Mouse (Mus musculus) spleen, postnatal 14 days (tissue): Measurements from ENCODE around the gene Lemd1.

Source experiments
- DNase-seq, 2 experiments: peaks; one replicate each; pipeline ENCODE4 v3.0.0; 2021 to 2022; ENCODE audit warnings: low spot score in 2 of 2

Lemd1 gene

DNA sequence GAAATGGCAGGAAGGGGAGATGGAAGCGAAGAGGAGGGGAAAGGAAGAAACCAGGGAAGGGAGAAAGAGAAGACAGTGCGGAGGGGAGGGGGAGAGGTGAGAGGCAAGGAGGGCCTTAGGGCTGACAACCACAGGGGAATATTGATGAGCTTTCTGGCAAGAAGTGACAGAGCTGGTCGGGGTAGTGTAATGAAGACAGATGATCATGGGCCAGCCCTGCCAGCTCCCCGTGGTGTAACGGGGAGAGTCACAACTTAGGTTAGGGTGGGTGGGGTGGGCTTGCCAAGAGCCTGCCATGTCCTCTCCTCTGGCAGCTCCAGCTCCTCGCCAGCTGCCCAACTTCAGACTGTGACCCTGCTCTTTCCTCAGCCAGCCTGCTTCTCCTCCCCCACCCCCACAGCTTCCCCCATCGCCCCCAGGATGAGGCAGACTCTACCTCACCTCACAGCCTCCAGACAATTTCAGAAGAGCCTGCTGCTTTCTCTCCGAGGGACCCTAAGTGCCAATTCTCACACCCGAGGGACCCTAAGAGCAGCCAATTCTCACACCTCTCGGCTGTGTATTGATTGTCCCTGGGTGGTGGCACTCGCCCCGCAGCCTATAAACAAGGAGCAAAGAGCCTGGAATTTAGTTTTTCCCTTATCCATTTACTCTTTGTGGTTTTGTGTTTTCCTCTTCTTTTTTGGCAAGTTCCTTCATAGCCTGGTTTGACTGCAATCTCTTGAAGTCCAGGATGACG, 26.3 kb upstream of the Lemd1 start:
- no peak for DNase-seq

DNA sequence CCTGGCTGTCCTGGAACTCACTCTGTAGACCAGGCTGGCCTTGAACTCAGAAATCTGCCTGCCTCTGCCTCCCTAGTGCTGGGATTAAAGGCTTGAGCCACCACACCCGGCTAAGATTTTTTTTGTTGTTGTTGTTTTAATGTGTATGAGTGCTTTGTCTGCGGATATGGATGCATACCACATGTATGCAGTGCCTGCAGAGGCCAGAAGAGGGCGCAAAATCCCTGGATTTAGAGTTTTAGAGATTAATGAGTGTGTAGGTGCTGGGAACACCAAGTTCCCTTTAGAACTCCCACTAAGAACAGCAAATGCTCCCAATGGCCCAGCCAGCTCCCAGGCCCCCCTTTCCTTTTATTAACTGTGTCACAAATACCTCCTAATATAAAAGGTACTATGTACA, 25.4 kb upstream of the Lemd1 start:
- no peak for DNase-seq

DNA sequence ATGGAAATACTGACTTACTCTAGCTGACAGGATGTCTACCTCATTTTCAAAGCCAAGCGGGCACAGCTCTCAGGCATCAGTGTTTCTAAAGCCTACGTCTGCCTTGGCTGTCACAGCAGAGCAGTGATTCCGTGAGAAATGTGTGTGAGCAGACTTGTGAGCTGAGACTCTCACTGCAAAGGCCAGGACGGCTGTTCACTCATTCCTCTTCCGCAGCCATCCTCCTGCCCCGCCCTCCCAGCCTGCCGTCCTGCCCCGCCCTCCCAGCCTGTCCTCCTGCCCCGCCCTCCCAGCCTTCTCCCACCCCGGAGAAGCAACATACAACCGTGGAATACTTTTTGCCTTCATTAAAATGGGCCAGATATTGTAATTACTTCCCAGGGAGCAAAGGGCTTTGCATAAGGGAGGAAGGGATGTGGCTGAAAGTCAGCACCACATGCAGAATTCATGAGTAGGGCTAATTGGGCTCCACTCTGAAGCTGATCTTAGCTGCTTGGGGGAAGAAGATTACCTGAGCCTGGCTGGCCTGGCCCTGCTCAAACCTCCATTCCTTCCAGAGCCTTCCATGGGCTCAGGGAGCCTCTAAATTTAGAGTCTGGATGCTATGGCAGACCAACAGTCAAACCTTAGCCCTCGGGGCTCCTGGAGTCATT, 23.0 kb upstream of the Lemd1 start:
- no peak for DNase-seq

DNA sequence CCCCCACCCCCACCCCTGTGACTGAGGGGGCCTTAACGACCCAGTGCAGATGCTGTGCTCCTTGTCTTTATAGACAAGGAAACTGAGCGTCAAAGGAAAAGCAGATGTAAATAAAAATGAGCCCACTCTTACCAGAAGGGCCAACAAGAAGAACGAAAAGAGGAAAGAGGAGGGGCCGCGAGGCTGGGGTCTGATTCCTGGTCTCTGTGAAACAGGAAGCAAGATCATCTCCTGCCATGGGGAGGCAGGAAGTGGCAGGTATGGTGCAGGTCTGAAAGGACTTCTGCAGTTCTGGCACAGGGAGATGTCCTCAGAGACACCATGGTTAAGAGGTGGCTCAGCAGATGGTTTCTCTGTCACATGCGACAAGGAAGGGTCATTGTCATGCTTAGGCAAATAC, 20.5 kb upstream of the Lemd1 start:
- DNase-seq = no peak

DNA sequence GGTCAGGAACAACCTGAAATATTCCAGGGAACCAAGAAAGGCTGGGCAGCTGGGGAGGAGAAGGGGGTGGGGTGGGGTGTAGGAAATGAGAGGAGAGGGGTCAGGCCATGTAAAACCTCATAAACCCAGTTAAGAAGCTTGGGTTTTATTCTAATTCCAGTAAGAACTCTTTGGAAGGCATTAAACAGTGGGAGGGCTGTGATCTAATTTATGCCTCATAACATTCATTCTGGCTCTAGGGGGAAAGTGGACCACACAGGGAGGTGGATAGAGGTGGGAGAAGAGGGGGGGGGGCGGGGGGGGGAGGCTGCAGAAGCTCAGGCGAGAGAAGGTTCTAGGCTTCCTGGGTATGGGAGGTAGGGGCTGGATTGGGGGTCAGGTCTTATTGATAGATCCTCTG, 19.6 kb upstream of the Lemd1 start:
- DNase-seq = no peak

DNA sequence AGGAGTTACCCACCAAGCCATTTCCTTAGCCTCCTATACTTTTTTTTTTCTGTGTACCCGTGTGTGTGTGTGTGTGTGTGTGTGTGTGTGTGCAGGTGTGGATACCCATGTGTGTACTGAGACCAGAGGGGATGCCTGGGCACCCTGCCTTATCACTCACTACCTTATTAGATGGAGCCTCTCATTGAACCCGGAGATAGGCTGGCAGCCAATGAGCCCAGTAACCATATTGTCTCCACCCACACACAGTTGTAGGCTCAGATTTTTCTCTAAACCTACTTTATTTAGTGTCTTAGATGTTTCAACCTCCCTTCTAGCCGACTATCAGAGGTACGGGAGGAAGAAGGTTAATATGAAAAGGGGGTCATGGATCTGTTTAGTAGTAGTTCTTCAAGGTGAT, 4.9 kb upstream of the Lemd1 start:
- DNase-seq = no peak

DNA sequence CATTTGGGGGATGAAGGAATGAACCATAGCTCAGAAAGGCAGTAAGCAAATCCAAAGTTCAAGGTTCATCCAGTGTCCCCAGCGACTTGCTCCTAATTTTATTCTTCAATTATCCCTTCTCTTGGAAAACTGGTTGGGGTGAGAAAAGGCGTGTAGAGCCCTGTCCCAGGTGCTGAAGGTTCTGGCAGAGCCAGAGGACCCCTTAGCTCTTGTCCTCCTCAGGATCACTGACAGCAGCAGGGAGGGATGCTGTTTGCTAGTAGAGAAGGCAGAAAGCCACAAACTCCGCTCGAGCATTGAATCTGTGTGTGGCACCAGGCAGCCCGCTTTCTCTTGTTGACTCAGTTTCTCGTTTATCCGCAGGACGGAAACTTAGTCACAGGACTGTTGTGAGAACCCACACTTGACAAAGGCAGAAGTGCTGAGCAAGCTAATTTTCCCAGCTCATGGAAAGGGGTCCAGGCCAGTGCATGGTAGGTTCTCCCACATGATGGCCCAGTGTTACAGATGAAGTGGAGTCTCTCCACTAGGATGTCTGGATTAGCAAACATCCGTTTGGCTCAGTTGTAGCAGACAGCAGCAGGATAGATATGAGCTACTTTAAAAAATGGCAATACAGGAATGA, 2.7 kb upstream of the Lemd1 start:
- DNase-seq = no peak

DNA sequence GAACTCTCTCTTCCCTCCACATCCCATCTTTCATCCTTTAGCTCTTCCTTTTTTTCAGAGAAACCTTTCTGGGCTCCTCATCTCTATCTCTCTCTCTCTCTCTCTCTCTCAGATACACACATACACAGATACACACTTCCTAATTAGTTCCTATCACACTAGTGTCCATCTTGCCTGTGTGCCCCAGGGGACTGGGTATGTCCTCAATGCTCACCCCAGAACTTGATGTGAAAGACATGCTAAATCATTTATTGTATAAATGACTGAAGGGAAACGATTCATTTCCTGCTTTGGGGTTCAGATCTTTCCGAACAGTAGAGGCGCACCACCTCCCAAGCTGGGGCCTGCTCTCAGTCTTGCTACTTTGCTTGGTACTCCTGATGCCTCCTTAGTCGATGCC, 2.0 kb upstream of the Lemd1 start:
- DNase-seq = no peak

DNA sequence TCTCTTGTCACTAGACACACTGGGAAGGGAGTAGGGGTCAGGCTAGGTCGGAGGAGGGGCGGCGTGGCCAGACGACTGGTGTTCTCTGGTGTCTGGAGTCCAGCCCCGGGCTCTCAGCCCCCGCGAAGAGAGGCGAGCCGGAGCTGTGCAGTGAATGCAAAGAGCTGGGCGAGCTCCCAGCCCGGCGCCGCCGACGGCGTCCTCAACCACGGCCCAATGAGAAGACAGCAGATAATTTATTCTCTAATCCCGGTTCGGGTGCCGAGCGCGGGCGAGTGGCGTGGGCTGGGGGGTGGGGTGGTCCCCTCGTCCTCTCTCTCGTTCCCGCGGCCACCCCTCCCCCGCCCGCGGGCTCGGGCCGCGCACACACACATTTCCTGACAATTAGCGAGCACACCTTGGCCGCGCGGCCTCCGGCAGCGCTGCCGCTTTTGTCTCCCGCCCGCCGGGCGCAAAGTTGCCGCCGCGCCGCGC, 1.2 kb upstream of the Lemd1 start:
- DNase-seq = no peak

DNA sequence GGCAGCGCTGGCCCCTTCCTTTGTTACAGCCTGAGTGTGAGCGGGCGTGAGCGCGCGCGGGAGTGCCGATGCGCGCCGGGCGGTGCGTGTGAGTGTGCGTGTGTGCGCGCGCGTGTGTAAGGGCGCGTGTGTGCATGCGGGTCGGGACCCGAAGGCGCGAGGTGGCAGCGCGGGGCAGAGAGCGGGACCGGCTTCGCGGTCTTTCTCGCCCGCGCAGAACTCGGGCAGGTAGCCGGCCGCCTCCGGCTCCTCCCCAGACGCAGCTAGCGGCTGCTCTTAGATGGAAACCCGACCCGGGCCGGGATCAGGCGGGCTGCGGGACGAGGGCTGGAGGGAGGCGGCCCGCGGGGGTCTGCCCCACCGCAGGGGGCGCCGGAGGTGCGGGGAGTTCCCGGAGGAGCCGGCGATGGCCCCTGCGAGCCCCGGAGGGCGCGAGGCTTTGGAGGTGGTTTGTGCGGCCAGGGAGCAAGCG, 574 bp upstream of the Lemd1 start:
- DNase-seq = no peak

DNA sequence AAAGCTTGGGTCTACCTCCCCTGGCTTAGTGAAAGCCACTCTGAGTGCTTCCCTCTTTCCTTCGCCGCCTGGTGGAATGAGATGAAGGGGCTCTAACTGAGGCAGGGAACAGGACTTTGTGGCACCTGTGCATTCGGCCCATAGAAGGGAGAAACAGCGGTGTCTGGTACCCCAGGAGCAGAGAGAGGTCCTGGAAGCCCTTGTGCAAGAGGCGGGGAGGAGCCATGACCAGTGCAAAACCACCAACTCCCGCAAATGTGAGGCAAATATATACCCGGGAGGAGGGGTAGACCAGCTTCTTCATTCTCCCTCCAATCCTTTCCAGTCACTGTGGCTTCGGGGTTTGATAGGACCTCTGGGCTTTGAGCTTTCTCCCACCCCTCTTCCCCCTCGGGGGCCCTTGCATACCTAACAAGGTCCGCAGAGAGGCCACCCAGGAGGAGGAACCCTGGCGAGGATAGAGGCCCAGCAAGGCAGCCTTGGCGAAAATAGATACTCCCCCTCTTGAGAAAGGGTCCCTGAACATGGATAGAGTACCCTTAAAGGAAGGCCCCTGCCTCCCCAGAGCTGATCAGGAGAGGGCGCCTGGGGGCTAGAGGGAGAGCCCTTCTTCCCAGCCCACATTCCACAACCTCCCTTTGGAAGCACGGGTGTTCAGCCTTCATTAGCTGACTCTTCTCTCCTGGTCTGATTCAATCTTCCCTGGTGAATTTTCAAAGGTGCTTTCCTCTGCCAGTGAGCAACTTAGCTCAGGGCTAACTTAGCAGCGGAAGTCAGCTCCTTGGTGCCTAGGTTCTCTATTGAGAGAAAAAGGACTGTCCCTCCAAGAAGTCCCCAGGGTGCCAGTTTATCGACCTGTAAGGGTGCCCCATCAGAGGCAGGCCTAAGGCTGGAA, 802 bp downstream of the Lemd1 start:
- DNase-seq = no peak

DNA sequence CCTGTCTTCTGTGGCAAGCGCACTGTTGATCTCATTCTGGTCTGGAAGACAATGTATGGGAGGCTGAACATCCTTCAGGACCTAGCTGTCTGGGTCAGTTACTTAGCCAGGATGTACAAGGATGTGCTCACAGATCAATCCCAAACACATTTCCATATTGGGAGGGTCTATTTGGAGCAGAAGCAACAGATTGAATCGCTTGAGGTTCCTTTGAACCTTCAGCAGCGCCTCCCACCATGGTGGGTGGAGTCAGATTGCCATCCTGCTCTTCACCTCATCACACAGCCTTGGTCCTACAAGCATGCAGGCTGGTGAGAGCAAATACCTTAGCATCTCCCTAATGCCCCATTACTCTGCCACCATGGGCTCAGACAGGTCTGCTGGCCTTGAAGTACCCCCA, 2.6 kb downstream of the Lemd1 start:
- DNase-seq = no peak

DNA sequence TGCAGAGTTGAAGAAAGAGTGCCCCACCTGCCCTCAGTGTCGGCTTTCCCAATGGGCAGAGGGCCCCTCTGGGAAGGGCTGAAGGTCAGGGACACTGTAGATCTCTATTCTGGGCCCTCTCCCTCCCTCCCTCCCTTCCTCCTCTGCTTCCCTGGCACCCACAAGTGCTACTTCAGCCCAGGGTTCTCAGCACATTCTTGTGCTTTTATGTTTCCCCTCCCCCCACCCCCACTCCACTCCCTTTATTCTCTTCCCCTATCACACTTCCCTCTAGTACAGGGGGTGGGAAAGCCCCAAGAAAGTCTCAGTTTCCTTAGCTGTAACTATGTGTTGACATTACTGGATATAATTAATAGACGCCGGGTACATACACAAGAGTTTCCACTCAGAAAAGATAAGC, 3.4 kb downstream of the Lemd1 start:
- no peak for DNase-seq

DNA sequence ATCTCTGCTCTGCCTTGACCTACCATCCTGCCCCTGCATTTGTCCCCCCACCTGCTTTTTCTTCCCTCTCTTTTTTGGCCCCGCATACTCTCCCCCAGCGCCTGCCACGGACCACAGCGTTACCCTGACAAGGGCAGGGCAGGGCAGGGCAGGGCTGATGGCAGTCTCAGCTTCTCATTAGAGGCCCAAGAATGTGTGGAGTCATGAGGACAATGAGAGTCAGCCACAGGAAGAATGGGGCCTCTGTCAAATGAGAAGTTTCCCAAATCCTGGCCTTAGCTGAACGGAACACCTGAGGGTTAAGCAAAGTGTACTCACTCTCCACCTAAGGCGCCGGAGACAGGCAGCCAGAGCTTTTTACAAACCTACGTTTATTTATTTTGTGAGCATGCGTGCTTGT, 3.9 kb downstream of the Lemd1 start:
- DNase-seq = no peak

DNA sequence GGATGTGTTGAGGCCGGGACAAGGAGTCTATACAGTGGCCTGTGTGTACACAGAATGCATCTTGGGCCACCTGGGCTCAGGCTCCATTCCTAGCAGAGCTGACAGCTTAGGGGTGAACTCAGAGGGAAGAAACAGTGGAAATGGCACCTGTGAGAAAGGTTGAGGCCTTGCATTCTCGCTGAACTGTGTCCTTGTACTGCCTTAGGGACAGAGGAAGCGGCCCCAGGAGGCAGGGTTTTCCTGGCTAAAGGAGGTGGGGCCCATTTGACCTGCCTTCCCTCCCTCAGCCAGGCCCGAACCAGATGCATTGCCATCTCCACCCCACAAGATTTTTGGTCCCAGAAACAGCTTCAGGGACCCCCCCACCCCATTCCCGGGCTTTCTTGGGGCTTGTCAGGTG, 4.5 kb downstream of the Lemd1 start:
- DNase-seq = no peak

DNA sequence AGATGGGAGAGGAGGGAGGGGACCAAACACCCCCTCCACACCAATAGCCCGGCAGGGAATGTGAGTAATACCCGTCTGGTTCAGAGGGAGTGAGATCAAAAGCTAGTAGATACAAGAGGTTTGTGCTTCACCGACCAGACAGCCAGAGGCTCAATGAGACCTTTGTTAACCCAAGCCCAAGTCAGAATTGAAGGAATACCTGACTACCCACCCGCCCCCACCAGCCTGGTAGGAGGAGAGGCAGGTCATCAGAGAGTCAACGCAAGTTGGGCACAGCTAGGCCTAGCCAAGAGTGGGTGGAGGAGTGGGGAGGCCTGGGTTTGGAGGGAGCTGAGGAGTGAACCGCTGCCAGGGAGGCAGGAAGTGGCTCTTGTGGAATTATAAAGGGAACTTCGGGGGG, 5.1 kb downstream of the Lemd1 start:
- DNase-seq = no peak

DNA sequence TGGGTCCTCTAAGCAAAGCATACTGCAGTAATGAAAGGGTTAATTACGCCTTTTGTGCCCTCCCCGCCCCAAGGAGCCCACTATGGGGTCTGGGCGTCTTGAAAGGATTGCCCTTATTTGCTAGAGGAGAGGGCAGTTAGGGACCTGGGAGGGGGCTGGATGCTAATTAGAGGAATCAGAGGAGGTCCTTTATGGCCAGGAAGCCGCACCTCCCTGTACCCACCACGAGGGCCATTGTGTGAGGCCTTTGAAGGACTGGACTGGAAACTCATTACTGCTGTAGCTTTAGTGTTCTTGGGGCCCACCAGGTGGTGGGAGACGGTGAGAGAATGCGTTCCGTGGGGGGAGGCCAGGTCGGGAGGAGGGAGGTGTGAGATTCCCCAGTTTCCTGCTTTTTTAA, 6.4 kb downstream of the Lemd1 start:
- DNase-seq = no peak

DNA sequence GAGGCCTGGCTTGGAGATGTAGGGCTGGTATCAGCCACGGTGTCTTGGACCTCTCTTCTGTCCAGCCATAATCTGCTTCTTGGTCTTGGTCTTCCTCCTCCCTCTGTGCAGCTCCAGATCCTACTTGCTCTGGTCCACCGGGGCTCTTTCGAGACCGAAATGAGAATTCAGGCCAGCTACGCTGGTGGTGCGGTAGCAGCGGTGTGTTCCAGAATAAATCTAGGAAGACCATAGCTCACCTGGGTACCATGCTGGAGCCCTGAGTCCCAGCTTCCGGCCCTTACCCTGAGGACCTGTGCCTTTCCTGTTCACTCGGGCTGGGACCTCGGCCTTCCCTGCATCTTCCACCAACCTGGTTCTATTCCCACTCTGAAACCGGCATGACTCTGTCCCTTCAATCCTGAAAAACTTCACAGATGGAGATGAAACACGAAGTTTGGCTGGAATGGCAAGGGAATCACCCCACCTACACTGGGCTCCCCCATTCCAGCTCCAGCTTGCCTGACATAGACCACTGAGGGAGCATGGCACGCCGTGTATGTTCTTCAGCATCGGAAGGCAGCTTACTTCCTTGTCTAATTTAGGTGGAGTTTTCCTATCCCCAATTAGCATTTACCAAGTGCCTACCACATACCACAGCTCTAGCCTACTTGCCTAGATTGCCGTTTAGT, 7.3 kb downstream of the Lemd1 start:
- no peak for DNase-seq

DNA sequence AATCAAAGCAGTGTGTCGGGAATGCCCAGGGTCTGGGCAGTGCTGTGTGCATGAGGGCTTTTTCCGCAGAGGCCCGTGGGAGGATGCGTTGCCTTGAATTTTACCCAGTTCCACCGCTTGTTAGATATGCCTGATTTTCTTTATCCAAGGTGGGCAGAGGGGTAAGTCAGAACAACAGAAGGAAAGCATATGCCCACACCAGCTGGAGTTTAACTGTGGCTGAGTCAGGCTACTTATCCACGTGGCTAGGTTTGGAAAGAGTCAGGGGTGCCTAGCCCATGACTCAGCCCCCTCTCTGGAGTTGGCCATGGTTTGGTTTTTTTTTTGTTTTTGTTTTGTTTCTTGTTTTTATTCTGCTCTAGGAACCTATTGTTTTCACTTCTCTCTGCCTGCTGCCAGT, 8.0 kb downstream of the Lemd1 start:
- DNase-seq = no peak

DNA sequence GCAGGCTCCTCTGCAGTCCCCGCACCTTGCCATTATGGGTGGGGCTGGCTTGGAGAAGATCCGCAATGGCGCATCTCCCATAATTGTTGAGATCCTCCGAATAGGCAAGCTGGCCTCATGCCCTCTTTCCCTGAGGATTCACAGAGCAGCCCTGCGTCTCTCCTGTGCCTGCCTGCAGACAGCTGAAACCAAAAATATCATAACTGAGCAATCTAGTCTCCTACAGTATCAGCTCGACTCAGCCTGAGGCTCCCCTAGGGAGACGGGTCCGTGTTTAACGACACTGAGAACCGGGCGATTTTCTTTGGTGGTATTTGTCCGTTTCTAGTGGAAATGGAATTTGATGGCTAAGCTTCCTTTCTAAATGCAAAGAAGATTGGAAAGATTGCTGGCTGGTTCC, 8.7 kb downstream of the Lemd1 start:
- DNase-seq = no peak
